Mouse (Mus musculus) megakaryocyte, embryonic 14.5 days (primary cell): ENCODE measurements around the gene Prpsap2.

Experiments used
- FLI1 ChIP-seq: IDR thresholded peaks from 2 replicates; pipeline ENCODE4 v1.6.1; 2012; ENCODE audit warnings: low read length, inconsistent platforms, mixed read lengths
- GATA1 ChIP-seq: IDR thresholded peaks from 3 replicates; pipeline ENCODE4 v1.6.1; 2012; ENCODE audit warnings: mixed read lengths, low read length, inconsistent platforms, borderline replicate concordance

- no peak for TF ChIP-seq GATA1
- no peak for TF ChIP-seq FLI1
Observed at GRCm38 (mm10) chr11:61708928-61709327, 53.0 kb downstream of the Prpsap2 start.
